Mouse (Mus musculus): ENCODE measurements at regions not wholly inside any gene's neighbourhood (a gene's known extent, or its start where the extent isn't known, plus 50 kb on each side); places are given as distances from the start of the nearest gene placed in this dataset.

GRCm38 (mm10) chr16:55530844-55531243 is 233.1 kb upstream of the Zpld1 start:
- Histone ChIP-seq H3K27ac (ENCODE audit: insufficient read depth, low read depth, low read length) (no peak overlapping the region), H3K4me1 (ENCODE audit: control insufficient read depth, insufficient read depth, low read length) (peaks cover 7% of the 10 kb centered on the region), H3K4me3 (ENCODE audit: insufficient read depth, low read length) (no peak overlapping the region)
- TF ChIP-seq CTCF (IDR thresholded peaks at IDR 0.05; ENCODE audit: low read depth, low read length) (no peak), POLR2A (IDR thresholded peaks at IDR 0.05; ENCODE audit: borderline replicate concordance, low read depth, low read length) (no peak)

- H3K4me3 ChIP-seq (ENCODE audit: insufficient read depth, low read length), result no peak overlapping the region
- TF ChIP-seq CTCF (IDR thresholded peaks at IDR 0.05; ENCODE audit: low read depth, low read length) (no peak), POLR2A (IDR thresholded peaks at IDR 0.05; ENCODE audit: borderline replicate concordance, low read depth, low read length) (no peak)
- H3K4me1 ChIP-seq (ENCODE audit: control insufficient read depth, insufficient read depth, low read length), result peaks cover 5% of the 10 kb centered on the region
- no peak overlapping the region for H3K27ac ChIP-seq (ENCODE audit: insufficient read depth, low read depth, low read length)
Measured at GRCm38 (mm10) chr16:55527680-55528079, 229.9 kb upstream of the Zpld1 start.

DNA sequence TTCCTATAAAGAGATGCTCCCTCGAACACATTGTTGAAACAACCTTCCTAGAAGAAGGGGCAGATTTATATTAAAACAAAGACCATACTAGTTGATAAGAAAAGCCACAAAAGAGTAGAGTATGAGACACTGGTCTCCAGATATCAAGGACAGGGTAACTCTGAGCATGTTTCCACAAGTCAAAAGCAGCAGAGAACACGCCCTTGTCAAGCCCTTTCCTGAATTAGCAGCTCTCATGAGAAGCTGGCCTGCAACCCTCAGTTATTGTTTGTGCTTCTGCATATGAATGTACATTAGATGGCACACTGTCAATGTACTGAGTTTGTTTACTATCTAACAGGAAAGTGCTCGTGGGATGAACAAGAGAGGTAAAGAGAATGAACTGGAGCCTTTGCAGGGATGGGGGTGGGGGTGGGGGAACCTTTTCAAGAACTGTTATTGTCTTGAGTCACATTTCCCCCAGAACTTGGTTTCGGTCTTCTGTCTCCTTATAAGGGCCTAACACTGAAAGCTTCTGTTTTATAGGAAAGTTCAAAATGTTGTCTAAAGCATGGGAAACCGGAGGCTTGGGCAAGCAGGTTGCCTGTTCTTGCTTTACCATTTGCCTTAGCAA is 228.6 kb upstream of the Zpld1 start:
- Histone ChIP-seq H3K4me3 (ENCODE audit: insufficient read depth, low read length) (no peak overlapping the region), H3K27ac (ENCODE audit: insufficient read depth, low read depth, low read length) (no peak overlapping the region)
- TF ChIP-seq POLR2A (IDR thresholded peaks at IDR 0.05; ENCODE audit: borderline replicate concordance, low read depth, low read length) (no peak), CTCF (IDR thresholded peaks at IDR 0.05; ENCODE audit: low read depth, low read length) (no peak)

DNA sequence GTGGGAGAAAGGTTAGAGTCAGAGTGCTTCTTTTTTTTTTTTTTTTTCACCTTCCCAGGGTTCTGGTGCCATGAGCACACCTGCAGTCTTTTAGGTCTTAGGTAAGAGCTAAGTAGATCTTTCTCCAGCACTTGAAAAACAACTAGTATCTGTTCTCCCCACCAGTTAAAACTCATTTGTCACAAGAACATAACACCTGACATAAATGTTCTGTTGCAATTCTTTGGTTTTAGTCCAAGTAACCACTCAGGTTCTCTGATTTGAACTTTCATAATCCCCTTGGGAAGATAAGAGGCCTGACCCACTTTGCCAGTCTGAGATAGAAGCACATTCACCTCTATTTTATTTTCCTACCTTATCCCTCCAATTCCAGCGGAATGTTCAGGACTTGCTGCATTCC is 225.5 kb upstream of the Zpld1 start:
- Histone ChIP-seq H3K27ac (ENCODE audit: insufficient read depth, low read depth, low read length) (no peak overlapping the region), H3K4me1 (ENCODE audit: control insufficient read depth, insufficient read depth, low read length) (peaks cover 7% of the 10 kb centered on the region), H3K4me3 (ENCODE audit: insufficient read depth, low read length) (no peak overlapping the region)
- no peak for TF ChIP-seq CTCF (IDR thresholded peaks at IDR 0.05; ENCODE audit: low read depth, low read length)
- no peak for TF ChIP-seq POLR2A (IDR thresholded peaks at IDR 0.05; ENCODE audit: borderline replicate concordance, low read depth, low read length)

More for the DNA sequence above, 228.6 kb upstream of the Zpld1 start:
- peaks cover 5% of the 10 kb centered on the region for H3K4me1 ChIP-seq (ENCODE audit: control insufficient read depth, insufficient read depth, low read length)

DNA sequence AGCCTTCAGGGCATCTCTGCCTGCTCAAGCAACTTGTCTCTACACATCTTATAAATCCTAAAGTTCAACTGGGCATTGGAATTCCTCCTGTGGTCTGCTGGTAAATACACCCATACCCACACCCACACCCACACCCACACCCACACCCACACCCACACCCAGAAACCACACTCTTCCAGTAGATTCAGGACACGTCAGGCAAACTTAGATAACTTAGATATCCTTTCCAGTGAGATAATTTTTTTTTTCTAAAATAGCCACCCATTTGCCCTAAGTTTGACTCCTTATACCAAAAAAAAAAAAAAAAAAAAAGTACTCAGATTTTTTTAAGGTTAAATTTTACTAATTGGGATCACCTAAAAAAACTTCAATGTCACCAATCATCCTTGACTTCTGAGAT is 224.5 kb upstream of the Zpld1 start:
- Histone ChIP-seq H3K4me3 (ENCODE audit: insufficient read depth, low read length) (no peak overlapping the region), H3K27ac (ENCODE audit: insufficient read depth, low read depth, low read length) (no peak overlapping the region), H3K4me1 (ENCODE audit: control insufficient read depth, insufficient read depth, low read length) (peaks cover 7% of the 10 kb centered on the region)
- TF ChIP-seq POLR2A (IDR thresholded peaks at IDR 0.05; ENCODE audit: borderline replicate concordance, low read depth, low read length) (no peak), CTCF (IDR thresholded peaks at IDR 0.05; ENCODE audit: low read depth, low read length) (no peak)

- Histone ChIP-seq H3K4me3 (ENCODE audit: insufficient read depth, low read length) (no peak overlapping the region), H3K4me1 (ENCODE audit: control insufficient read depth, insufficient read depth, low read length) (peaks cover 6% of the 10 kb centered on the region), H3K27ac (ENCODE audit: insufficient read depth, low read depth, low read length) (no peak overlapping the region)
- no peak for TF ChIP-seq CTCF (IDR thresholded peaks at IDR 0.05; ENCODE audit: low read depth, low read length)
- no peak for TF ChIP-seq POLR2A (IDR thresholded peaks at IDR 0.05; ENCODE audit: borderline replicate concordance, low read depth, low read length)
Measured at GRCm38 (mm10) chr16:55521421-55521971, 223.7 kb upstream of the Zpld1 start.

- no peak overlapping the region for H3K4me3 ChIP-seq (ENCODE audit: insufficient read depth, low read length)
- no peak for TF ChIP-seq POLR2A (IDR thresholded peaks at IDR 0.05; ENCODE audit: borderline replicate concordance, low read depth, low read length)
- no peak for TF ChIP-seq CTCF (IDR thresholded peaks at IDR 0.05; ENCODE audit: low read depth, low read length)
- 0 out of 2 replicates have a peak, but pooled peaks cover 2% of the 10 kb centered on the region for H3K4me1 ChIP-seq (ENCODE audit: control insufficient read depth, insufficient read depth, low read length)
- no peak overlapping the region for H3K27ac ChIP-seq (ENCODE audit: insufficient read depth, low read depth, low read length)
Measured at GRCm38 (mm10) chr16:55520077-55520476, 222.3 kb upstream of the Zpld1 start.

DNA sequence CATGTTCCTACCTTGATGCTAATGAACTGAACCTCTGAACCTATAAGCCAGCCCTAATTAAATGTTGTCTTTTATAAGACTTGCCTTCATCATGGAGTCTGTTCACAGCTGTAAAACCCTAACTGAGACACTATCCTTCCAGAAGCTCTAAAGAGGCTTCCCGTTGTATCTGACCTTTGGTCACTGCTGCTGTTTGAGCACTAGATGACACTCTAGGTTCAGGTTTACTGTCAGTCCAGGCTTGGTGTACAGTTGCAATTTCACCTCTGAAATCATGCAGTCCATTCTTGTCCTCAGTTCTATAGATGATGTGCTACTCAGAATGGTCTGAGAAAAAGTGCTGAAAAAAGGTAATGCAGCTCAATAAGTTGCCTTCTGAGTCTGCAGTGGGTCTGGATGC is 221.9 kb upstream of the Zpld1 start:
- TF ChIP-seq POLR2A (IDR thresholded peaks at IDR 0.05; ENCODE audit: borderline replicate concordance, low read depth, low read length), result no peak
- no peak for TF ChIP-seq CTCF (IDR thresholded peaks at IDR 0.05; ENCODE audit: low read depth, low read length)
- Histone ChIP-seq H3K4me1 (ENCODE audit: control insufficient read depth, insufficient read depth, low read length) (0 out of 2 replicates have a peak, but pooled peaks cover 2% of the 10 kb centered on the region), H3K27ac (ENCODE audit: insufficient read depth, low read depth, low read length) (no peak overlapping the region), H3K4me3 (ENCODE audit: insufficient read depth, low read length) (no peak overlapping the region)

DNA sequence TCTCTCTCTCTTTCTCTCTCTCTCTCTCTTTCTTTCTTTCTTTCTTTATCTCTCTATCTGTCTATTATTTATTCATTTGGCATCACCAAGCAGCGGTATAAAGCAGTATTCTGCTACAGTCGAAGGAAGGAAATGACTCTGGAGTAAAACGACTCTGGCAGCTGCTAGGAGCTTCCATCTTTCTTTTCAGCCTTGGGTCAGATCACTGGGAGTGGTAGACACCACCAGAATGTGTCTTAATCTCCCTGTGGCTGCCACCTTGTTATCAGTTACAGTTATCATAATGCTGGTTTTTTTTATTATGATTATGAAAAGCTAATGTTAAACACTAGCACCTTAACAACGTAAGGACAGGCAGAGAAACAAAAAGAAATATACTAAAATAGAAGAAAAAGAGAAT is 219.2 kb upstream of the Zpld1 start:
- H3K27ac ChIP-seq (ENCODE audit: insufficient read depth, low read depth, low read length), result no peak overlapping the region
- TF ChIP-seq CTCF (IDR thresholded peaks at IDR 0.05; ENCODE audit: low read depth, low read length) (no peak), POLR2A (IDR thresholded peaks at IDR 0.05; ENCODE audit: borderline replicate concordance, low read depth, low read length) (no peak)

DNA sequence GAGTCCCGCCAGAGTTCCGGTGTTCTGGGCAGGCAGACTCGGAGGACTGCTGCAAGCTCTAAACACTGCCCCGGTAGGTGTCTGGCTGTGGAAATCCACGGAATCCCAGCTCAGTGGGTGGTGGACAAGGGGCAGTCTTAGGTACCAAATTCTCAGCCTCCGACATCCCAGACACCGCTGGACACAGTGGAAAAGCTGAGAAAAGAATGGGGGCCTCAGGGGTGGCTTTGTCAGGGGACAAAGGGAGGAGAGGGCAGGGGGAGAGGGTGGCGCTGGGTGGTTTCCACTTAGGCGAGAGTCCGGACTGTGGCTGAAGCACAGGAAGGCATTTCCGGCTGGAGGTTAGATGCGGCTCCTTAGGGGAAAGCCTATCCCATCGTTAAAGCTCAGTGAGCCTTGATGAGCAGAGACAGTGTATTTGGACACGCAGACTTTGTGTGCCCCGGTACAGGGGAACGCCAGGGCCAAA is 217.5 kb upstream of the Zpld1 start:
- TF ChIP-seq POLR2A (IDR thresholded peaks at IDR 0.05; ENCODE audit: borderline replicate concordance, low read depth, low read length), result no peak
- TF ChIP-seq CTCF (IDR thresholded peaks at IDR 0.05; ENCODE audit: low read depth, low read length), result no peak

More for the DNA sequence above, 219.2 kb upstream of the Zpld1 start:
- H3K4me1 ChIP-seq (ENCODE audit: control insufficient read depth, insufficient read depth, low read length), result 0 out of 2 replicates have a peak, but pooled peaks cover 2% of the 10 kb centered on the region
- H3K4me3 ChIP-seq (ENCODE audit: insufficient read depth, low read length), result no peak overlapping the region

More for the DNA sequence above, 217.5 kb upstream of the Zpld1 start:
- H3K4me1 ChIP-seq (ENCODE audit: control insufficient read depth, insufficient read depth, low read length), result 0 out of 2 replicates have a peak, but pooled peaks cover 2% of the 10 kb centered on the region
- H3K27ac ChIP-seq (ENCODE audit: insufficient read depth, low read depth, low read length), result no peak overlapping the region
- H3K4me3 ChIP-seq (ENCODE audit: insufficient read depth, low read length), result no peak overlapping the region

Data from bone marrow macrophage, adult 2 months (primary cell).